Comparison of ENCODE assay signal across 11 mouse cellular contexts in the genomic region with DNA sequence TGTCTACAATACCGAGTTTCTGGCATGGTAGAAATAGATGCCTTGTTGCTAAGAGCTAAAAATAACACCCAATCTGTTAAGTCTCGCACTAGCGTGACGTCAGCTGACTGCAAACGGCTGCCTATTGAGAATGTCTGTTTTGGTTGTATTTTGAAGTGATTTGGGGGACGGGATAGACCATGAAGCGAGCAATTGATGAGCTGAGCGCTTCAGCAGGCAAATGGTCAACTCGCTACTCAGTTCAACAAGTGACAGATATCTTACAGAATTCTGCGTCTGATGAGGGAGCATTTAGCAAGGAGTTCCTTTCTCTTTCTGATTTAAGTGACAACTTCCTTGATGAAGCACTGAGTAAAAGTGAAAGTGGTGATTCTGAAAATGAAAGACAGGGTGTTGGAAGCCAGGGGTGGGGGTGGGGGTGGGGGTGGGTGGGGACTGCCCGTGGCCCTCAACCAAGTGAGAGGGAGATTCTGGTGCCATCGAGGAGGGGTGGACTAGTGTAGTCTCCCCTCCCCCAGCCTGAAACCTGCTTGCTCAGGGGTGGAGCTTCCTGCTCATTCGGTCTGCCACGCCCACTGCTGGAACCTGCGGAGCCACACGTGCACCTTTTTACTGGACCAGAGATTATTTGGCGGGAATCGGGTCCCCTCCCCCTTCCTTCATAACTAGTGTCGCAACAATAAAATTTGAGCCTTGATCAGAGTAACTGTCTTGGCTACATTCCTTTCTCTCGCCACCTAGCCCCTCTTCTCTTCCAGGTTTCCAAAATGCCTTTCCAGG. TPM values are rescaled to one million over a fixed set of nuclear protein-coding genes. Genes with fewer than 3 reads are reported as not detected.
DNase-seq lines count a peak whose midpoint lies in the region; ATAC-seq and TF ChIP-seq lines count a peak whose summit lies in the region.
"Not testable (repeated sequence)": the region's sequence is repeated elsewhere in the genome, so short reads cannot be mapped to it uniquely, and the experiment has no call there.
"Had no signal": no experiment of that assay in that cellular context is flagged by ENCODE, and none has a peak within 500 bp of the region (broad histone marks: within the 10 kb centered on the region; RNA-seq: fewer than 3 reads in every experiment).

No protein-coding gene starts in this region.

- not testable (repeated sequence) for ATAC-seq in embryonic facial prominence, embryonic 14.5 days (ENCODE audit: low read depth); limb, embryonic 13.5 days (ENCODE audit: low FRiP score, low read depth); lung, embryonic 14.5 days (ENCODE audit: insufficient read depth)
- peak; percentile 94 for ATAC-seq in inflammation-experienced regulatory T-cells, adult 6 months

- intact Hi-C loops in heart, adult 2 months (cut with DNase I): not testable (repeated sequence)

- not testable (repeated sequence) for H3K36me3 ChIP-seq in embryonic facial prominence, embryonic 14.5 days (ENCODE audit: control insufficient read depth, insufficient read depth, low read length); heart, adult 2 months (ENCODE audit: control insufficient read depth, insufficient read depth, low read length); limb, embryonic 13.5 days; lung, embryonic 14.5 days (ENCODE audit: insufficient read depth)

- TF ChIP-seq EP300 in heart, adult 2 months (IDR thresholded peaks at IDR 0.05; ENCODE audit: insufficient read depth, low read depth, low read length): not testable (repeated sequence)

- not testable (repeated sequence) for TF ChIP-seq CTCF in heart, adult 2 months (IDR thresholded peaks at IDR 0.05); lung, embryonic 14.5 days (IDR thresholded peaks at IDR 0.05; ENCODE audit: low read depth)

- not testable (repeated sequence) for H3K9ac ChIP-seq in embryonic facial prominence, embryonic 14.5 days (ENCODE audit: low read depth, low read length); limb, embryonic 13.5 days; lung, embryonic 14.5 days
- peak overlapping the region; percentile 57 for H3K9ac ChIP-seq in heart, adult 2 months (ENCODE audit: low read depth, low read length)

- not testable (repeated sequence) for H3K79me2 ChIP-seq in heart, adult 2 months (replicated peaks; ENCODE audit: control insufficient read depth, insufficient read depth, low read length)

- not testable (repeated sequence) for TF ChIP-seq POLR2A in heart, adult 2 months (IDR thresholded peaks at IDR 0.05; ENCODE audit: insufficient read depth, low read depth, low read length)

- H3K4me3 ChIP-seq in embryonic facial prominence, embryonic 14.5 days (ENCODE audit: low read depth, low read length): peak overlapping the region; percentile 15; the same call in 1 of the 2 replicates
- H3K4me3 ChIP-seq in heart, adult 2 months: peak overlapping the region; percentile 30
- H3K4me3 ChIP-seq in limb, embryonic 13.5 days: peak overlapping the region; percentile 29
- H3K4me3 ChIP-seq in lung, embryonic 14.5 days (ENCODE audit: low read depth, low read length): peak overlapping the region; percentile 18; the same call in 1 of the 2 replicates

- H3K4me2 ChIP-seq in embryonic facial prominence, embryonic 14.5 days (ENCODE audit: low read depth, low read length): peak overlapping the region; percentile 38
- peak overlapping the region; percentile 53 for H3K4me2 ChIP-seq in limb, embryonic 13.5 days (replicated peaks)
- H3K4me2 ChIP-seq in lung, embryonic 14.5 days: peak overlapping the region; percentile 55

- WGBS in embryonic facial prominence, embryonic 14.5 days: 42% methylated on average over 18 of the region's 20 CpGs
- WGBS in heart, adult 2 months: 18% methylated on average over 20 of the region's 20 CpGs
- WGBS in limb, embryonic 13.5 days: 39% methylated on average over 19 of the region's 20 CpGs
- 34% methylated on average over 18 of the region's 20 CpGs for WGBS in lung, embryonic 14.5 days

- H3K27me3 ChIP-seq in embryonic facial prominence, embryonic 14.5 days (replicated peaks; ENCODE audit: control insufficient read depth, insufficient read depth, low read length); heart, adult 2 months (ENCODE audit: control insufficient read depth, insufficient read depth, low read length); limb, embryonic 13.5 days; lung, embryonic 14.5 days (ENCODE audit: insufficient read depth, low read length): not testable (repeated sequence)

- H3K27ac ChIP-seq in embryonic facial prominence, embryonic 14.5 days (replicated peaks; ENCODE audit: low read depth, low read length); heart, adult 2 months; limb, embryonic 13.5 days; lung, embryonic 14.5 days (ENCODE audit: low read depth): not testable (repeated sequence)

- peak; percentile 36 for DNase-seq in MN1 (ENCODE audit: low spot score)
- DNase-seq in embryonic facial prominence, embryonic 14.5 days (ENCODE audit: low spot score); heart, adult 2 months; lung, embryonic 14.5 days: not testable (repeated sequence)
- DNase-seq in naive thymus-derived CD4-positive, alpha-beta T cell, adult 2 months (ENCODE audit: low read depth): peak; percentile 88
- peak; percentile 68 for DNase-seq in thymus, postnatal 0 days (ENCODE audit: low spot score)

- not testable (repeated sequence) for H3K4me1 ChIP-seq in embryonic facial prominence, embryonic 14.5 days (ENCODE audit: control insufficient read depth, insufficient read depth, low read length); heart, adult 2 months (ENCODE audit: control insufficient read depth, insufficient read depth, low read length); limb, embryonic 13.5 days; lung, embryonic 14.5 days (ENCODE audit: insufficient read depth)

- not testable (repeated sequence) for H3K9me3 ChIP-seq in embryonic facial prominence, embryonic 14.5 days (ENCODE audit: control insufficient read depth, low read length); limb, embryonic 13.5 days; lung, embryonic 14.5 days (ENCODE audit: low read depth, low read length)

RNA-seq across cellular contexts. Expression of a gene that starts 19.7 kb away (rescaled TPM):
- 1.8 and 4.1 TPM in 2 replicates for polyA plus RNA-seq in embryonic facial prominence, embryonic 14.5 days (2014; fragmentation: Nextera tagmentation; extraction: Ambion mirVana)
- not detected for total RNA-seq in heart, adult 2 months (2021)
- polyA plus RNA-seq in heart, adult 2 months (2012; rRNA removed): 0.12 TPM in 1 of 2 replicates, not detected in the other
- not detected for polyA plus RNA-seq in inflammation-experienced regulatory T-cells, adult 6 months (2017; shearing (Covaris generic))
- not detected in 2 replicates for polyA plus RNA-seq in limb, embryonic 13.5 days (2015; fragmentation: Nextera tagmentation; extraction: Ambion mirVana)
- polyA plus RNA-seq in lung, embryonic 14.5 days (2014; fragmentation: Nextera tagmentation; extraction: Ambion mirVana): 1.1 and 2.2 TPM in 2 replicates
- polyA plus RNA-seq in thymus, postnatal 0 days (2015; fragmentation: Nextera tagmentation; extraction: Ambion mirVana): 0.20 and 0.28 TPM in 2 replicates
- total RNA-seq: ES-E14; gastrocnemius, postnatal 25 days had no signal

RNA-seq across cellular contexts. Expression of a gene that starts 21.5 kb away (rescaled TPM):
- polyA plus RNA-seq in embryonic facial prominence, embryonic 14.5 days (2014; fragmentation: Nextera tagmentation; extraction: Ambion mirVana): 0.46 and 2.0 TPM in 2 replicates
- not detected for total RNA-seq in heart, adult 2 months (2021)
- 0.14 TPM in 1 of 2 replicates, not detected in the other for polyA plus RNA-seq in heart, adult 2 months (2012; rRNA removed)
- polyA plus RNA-seq in inflammation-experienced regulatory T-cells, adult 6 months (2017; shearing (Covaris generic)): not detected
- not detected in 2 replicates for polyA plus RNA-seq in limb, embryonic 13.5 days (2015; fragmentation: Nextera tagmentation; extraction: Ambion mirVana)
- 0.28 TPM in 1 of 2 replicates, not detected in the other for polyA plus RNA-seq in lung, embryonic 14.5 days (2014; fragmentation: Nextera tagmentation; extraction: Ambion mirVana)
- 0.21 and 0.22 TPM in 2 replicates for polyA plus RNA-seq in thymus, postnatal 0 days (2015; fragmentation: Nextera tagmentation; extraction: Ambion mirVana)
- total RNA-seq: gastrocnemius, postnatal 25 days; left cerebral cortex, adult 18-20 months had no signal

RNA-seq across cellular contexts. Expression of a gene that starts 25.8 kb away (rescaled TPM):
- 4.1 and 9.0 TPM in 2 replicates for polyA plus RNA-seq in embryonic facial prominence, embryonic 14.5 days (2014; fragmentation: Nextera tagmentation; extraction: Ambion mirVana)
- under 1 TPM in 1 of 2 experiments, not detected in 1; 0.47 TPM for total RNA-seq in heart, adult 2 months (2021)
- 0.35 and 0.51 TPM in 2 replicates for polyA plus RNA-seq in heart, adult 2 months (2012; rRNA removed)
- not detected for polyA plus RNA-seq in inflammation-experienced regulatory T-cells, adult 6 months (2017; shearing (Covaris generic))
- polyA plus RNA-seq in limb, embryonic 13.5 days (2015; fragmentation: Nextera tagmentation; extraction: Ambion mirVana): 0.23 and 0.29 TPM in 2 replicates
- polyA plus RNA-seq in lung, embryonic 14.5 days (2014; fragmentation: Nextera tagmentation; extraction: Ambion mirVana): 5.2 and 5.8 TPM in 2 replicates
- polyA plus RNA-seq in thymus, postnatal 0 days (2015; fragmentation: Nextera tagmentation; extraction: Ambion mirVana): 1.2 TPM in 2 replicates
- total RNA-seq: gastrocnemius, postnatal 25 days had no signal

RNA-seq across cellular contexts. Expression of a gene that starts 32.8 kb away (rescaled TPM):
- polyA plus RNA-seq in embryonic facial prominence, embryonic 14.5 days (2014; fragmentation: Nextera tagmentation; extraction: Ambion mirVana): 210 and 222 TPM in 2 replicates
- total RNA-seq in heart, adult 2 months (2021): 10 to 100 TPM; 37.1 to 37.9 TPM
- 9.5 and 16.9 TPM in 2 replicates for polyA plus RNA-seq in heart, adult 2 months (2012; rRNA removed)
- not detected for polyA plus RNA-seq in inflammation-experienced regulatory T-cells, adult 6 months (2017; shearing (Covaris generic))
- polyA plus RNA-seq in limb, embryonic 13.5 days (2015; fragmentation: Nextera tagmentation; extraction: Ambion mirVana): 201 and 206 TPM in 2 replicates
- 159 and 170 TPM in 2 replicates for polyA plus RNA-seq in lung, embryonic 14.5 days (2014; fragmentation: Nextera tagmentation; extraction: Ambion mirVana)
- polyA plus RNA-seq in thymus, postnatal 0 days (2015; fragmentation: Nextera tagmentation; extraction: Ambion mirVana): 20.6 and 22.4 TPM in 2 replicates
